Mouse (Mus musculus): ENCODE results near the gene Ccnj.

GRCm38 (mm10) chr19:40834436-40834835, 3.4 kb downstream of the Ccnj start:
- TF ChIP-seq CTCF (IDR thresholded peaks at IDR 0.05; ENCODE audit: low read depth, low read length) (no peak), POLR2A (IDR thresholded peaks at IDR 0.05; ENCODE audit: extremely low read depth, insufficient read depth, low read length) (no peak)
